Mouse (Mus musculus): ENCODE results near the gene Col12a1. TPM values are rescaled to one million over a fixed set of nuclear protein-coding genes. Genes with fewer than 3 reads are reported as not detected.
A peak's percentile ranks its signal among the peaks of the same experiment; 100 is the strongest.

Gene Col12a1
- polyA plus RNA-seq, 1 experiment from 2014 or later: 38.6 TPM

- H3K36me3 ChIP-seq (ENCODE audit: control insufficient read depth, insufficient read depth, low read length): no peaks in the 10 kb centered on the region
- H3K4me1 ChIP-seq (ENCODE audit: control insufficient read depth, insufficient read depth, low read length): peaks cover 34% of the 10 kb centered on the region
Measured at GRCm38 (mm10) chr9:79716909-79717835, 1.5 kb downstream of the Col12a1 start.

GRCm38 (mm10) chr9:79716496-79716895 lies 2.1 kb downstream of the Col12a1 start:
- no peak overlapping the region for H3K9ac ChIP-seq (ENCODE audit: low read depth, low read length)
- H3K4me3 ChIP-seq (ENCODE audit: low read length): peak overlapping the region; percentile 41; the same call in 1 of the 2 replicates
- 38% methylated on average over 5 of the region's 5 CpGs for WGBS

More at GRCm38 (mm10) chr9:79716909-79717835, 1.5 kb downstream of the Col12a1 start:
- Histone ChIP-seq H3K27ac (ENCODE audit: low read depth, low read length) (peak overlapping the region; percentile 57; the same call in 1 of the 2 replicates), H3K4me2 (replicated peaks; ENCODE audit: low read depth, low read length) (peak overlapping the region; percentile 56), H3K9ac (ENCODE audit: low read depth, low read length) (peak overlapping the region; percentile 47; the same call in 1 of the 2 replicates), H3K9me3 (ENCODE audit: control insufficient read depth, low read length) (no peaks in the 10 kb centered on the region; the same call in 1 of the 2 replicates), H3K27me3 (ENCODE audit: control insufficient read depth, insufficient read depth, low read length) (peaks cover 15% of the 10 kb centered on the region; the same call in 1 of the 2 replicates), H3K4me3 (ENCODE audit: low read length) (peak overlapping the region; percentile 41)
- no peak for ATAC-seq (ENCODE audit: low FRiP score, low TSS enrichment)
- WGBS: 8% methylated on average over 23 of the region's 23 CpGs

GRCm38 (mm10) chr9:79714471-79715045 lies 4.1 kb downstream of the Col12a1 start:
- 7% methylated on average over 16 of the region's 16 CpGs for WGBS
- peak overlapping the region; percentile 20; the same call in 1 of the 2 replicates for H3K9ac ChIP-seq (ENCODE audit: low read depth, low read length)
- H3K4me3 ChIP-seq (ENCODE audit: low read length): peak overlapping the region; percentile 24

More at GRCm38 (mm10) chr9:79716496-79716895, 2.1 kb downstream of the Col12a1 start:
- Histone ChIP-seq H3K27ac (ENCODE audit: low read depth, low read length) (no peak overlapping the region), H3K4me2 (replicated peaks; ENCODE audit: low read depth, low read length) (peak overlapping the region; percentile 56), H3K27me3 (ENCODE audit: control insufficient read depth, insufficient read depth, low read length) (peaks cover 15% of the 10 kb centered on the region; the same call in 1 of the 2 replicates), H3K9me3 (ENCODE audit: control insufficient read depth, low read length) (no peaks in the 10 kb centered on the region; the same call in 1 of the 2 replicates), H3K36me3 (ENCODE audit: control insufficient read depth, insufficient read depth, low read length) (no peaks in the 10 kb centered on the region), H3K4me1 (ENCODE audit: control insufficient read depth, insufficient read depth, low read length) (peaks cover 34% of the 10 kb centered on the region)
- ATAC-seq (ENCODE audit: low FRiP score, low TSS enrichment): no peak

GRCm38 (mm10) chr9:79689771-79690535 lies 28.7 kb downstream of the Col12a1 start:
- peaks cover 10% of the 10 kb centered on the region for H3K4me1 ChIP-seq (ENCODE audit: control insufficient read depth, insufficient read depth, low read length)
- 0 out of 2 replicates have a peak overlapping the region, but pooled peaks have one; percentile 30 for H3K27ac ChIP-seq (ENCODE audit: low read depth, low read length)
- H3K36me3 ChIP-seq (ENCODE audit: control insufficient read depth, insufficient read depth, low read length): no peaks in the 10 kb centered on the region
- no peaks in the 10 kb centered on the region for H3K9me3 ChIP-seq (ENCODE audit: control insufficient read depth, low read length)
- WGBS: 13% methylated on average over 11 of the region's 11 CpGs
- ATAC-seq (ENCODE audit: low FRiP score, low TSS enrichment): peak; percentile 97
- H3K9ac ChIP-seq (ENCODE audit: low read depth, low read length): no peak overlapping the region
- H3K27me3 ChIP-seq (ENCODE audit: control insufficient read depth, insufficient read depth, low read length): no peaks in the 10 kb centered on the region
- no peak overlapping the region for H3K4me3 ChIP-seq (ENCODE audit: low read length)
- H3K4me2 ChIP-seq (replicated peaks; ENCODE audit: low read depth, low read length): peak overlapping the region; percentile 12; the same call in 1 of the 2 replicates

More at GRCm38 (mm10) chr9:79714471-79715045, 4.1 kb downstream of the Col12a1 start:
- Histone ChIP-seq H3K4me1 (ENCODE audit: control insufficient read depth, insufficient read depth, low read length) (peaks cover 20% of the 10 kb centered on the region), H3K27me3 (ENCODE audit: control insufficient read depth, insufficient read depth, low read length) (peaks cover under 1% of the 10 kb centered on the region; the same call in 1 of the 2 replicates), H3K9me3 (ENCODE audit: control insufficient read depth, low read length) (no peaks in the 10 kb centered on the region), H3K27ac (ENCODE audit: low read depth, low read length) (no peak overlapping the region), H3K36me3 (ENCODE audit: control insufficient read depth, insufficient read depth, low read length) (no peaks in the 10 kb centered on the region), H3K4me2 (replicated peaks; ENCODE audit: low read depth, low read length) (peak overlapping the region; percentile 44)
- peak; percentile 56; the same call in 1 of the 2 replicates for ATAC-seq (ENCODE audit: low FRiP score, low TSS enrichment)

GRCm38 (mm10) chr9:79689342-79689741 lies 29.3 kb downstream of the Col12a1 start:
- ATAC-seq (ENCODE audit: low FRiP score, low TSS enrichment): peak; percentile 43; the same call in 1 of the 2 replicates
- Histone ChIP-seq H3K9me3 (ENCODE audit: control insufficient read depth, low read length) (no peaks in the 10 kb centered on the region), H3K4me2 (replicated peaks; ENCODE audit: low read depth, low read length) (peak overlapping the region; percentile 12; the same call in 1 of the 2 replicates), H3K36me3 (ENCODE audit: control insufficient read depth, insufficient read depth, low read length) (no peaks in the 10 kb centered on the region), H3K27ac (ENCODE audit: low read depth, low read length) (0 out of 2 replicates have a peak overlapping the region, but pooled peaks have one; percentile 30), H3K27me3 (ENCODE audit: control insufficient read depth, insufficient read depth, low read length) (no peaks in the 10 kb centered on the region), H3K9ac (ENCODE audit: low read depth, low read length) (no peak overlapping the region), H3K4me1 (ENCODE audit: control insufficient read depth, insufficient read depth, low read length) (peaks cover 10% of the 10 kb centered on the region), H3K4me3 (ENCODE audit: low read length) (no peak overlapping the region)
- WGBS: 28% methylated on average over 7 of the region's 7 CpGs

- peaks cover 10% of the 10 kb centered on the region for H3K4me1 ChIP-seq (ENCODE audit: control insufficient read depth, insufficient read depth, low read length)
- H3K4me3 ChIP-seq (ENCODE audit: low read length): no peak overlapping the region
- H3K9me3 ChIP-seq (ENCODE audit: control insufficient read depth, low read length): no peaks in the 10 kb centered on the region
- H3K9ac ChIP-seq (ENCODE audit: low read depth, low read length): no peak overlapping the region
- H3K36me3 ChIP-seq (ENCODE audit: control insufficient read depth, insufficient read depth, low read length): no peaks in the 10 kb centered on the region
- no peak overlapping the region for H3K27ac ChIP-seq (ENCODE audit: low read depth, low read length)
- no peaks in the 10 kb centered on the region for H3K27me3 ChIP-seq (ENCODE audit: control insufficient read depth, insufficient read depth, low read length)
- H3K4me2 ChIP-seq (replicated peaks; ENCODE audit: low read depth, low read length): no peak overlapping the region
- WGBS: 85% methylated on average over 3 of the region's 3 CpGs
- ATAC-seq (ENCODE audit: low FRiP score, low TSS enrichment): no peak
Measured at GRCm38 (mm10) chr9:79687227-79687626, 31.4 kb downstream of the Col12a1 start.

- Histone ChIP-seq H3K4me1 (ENCODE audit: control insufficient read depth, insufficient read depth, low read length) (peaks cover 10% of the 10 kb centered on the region), H3K9me3 (ENCODE audit: control insufficient read depth, low read length) (no peaks in the 10 kb centered on the region), H3K27ac (ENCODE audit: low read depth, low read length) (no peak overlapping the region), H3K36me3 (ENCODE audit: control insufficient read depth, insufficient read depth, low read length) (no peaks in the 10 kb centered on the region), H3K4me3 (ENCODE audit: low read length) (no peak overlapping the region), H3K27me3 (ENCODE audit: control insufficient read depth, insufficient read depth, low read length) (no peaks in the 10 kb centered on the region), H3K4me2 (replicated peaks; ENCODE audit: low read depth, low read length) (no peak overlapping the region), H3K9ac (ENCODE audit: low read depth, low read length) (no peak overlapping the region)
- no peak for ATAC-seq (ENCODE audit: low FRiP score, low TSS enrichment)
- 57% methylated on average over 1 of the region's 1 CpGs for WGBS
Measured at GRCm38 (mm10) chr9:79686049-79686448, 32.6 kb downstream of the Col12a1 start.

GRCm38 (mm10) chr9:79680453-79681240 lies 38.0 kb downstream of the Col12a1 start:
- H3K4me2 ChIP-seq (replicated peaks; ENCODE audit: low read depth, low read length): no peak overlapping the region
- WGBS: 62% methylated on average over 4 of the region's 4 CpGs

More at GRCm38 (mm10) chr9:79680453-79681240, 38.0 kb downstream of the Col12a1 start:
- ATAC-seq (ENCODE audit: low FRiP score, low TSS enrichment): no peak; the same call in 1 of the 2 replicates
- H3K4me3 ChIP-seq (ENCODE audit: low read length): no peak overlapping the region
- H3K27ac ChIP-seq (ENCODE audit: low read depth, low read length): no peak overlapping the region
- no peaks in the 10 kb centered on the region for H3K9me3 ChIP-seq (ENCODE audit: control insufficient read depth, low read length)
- H3K36me3 ChIP-seq (ENCODE audit: control insufficient read depth, insufficient read depth, low read length): no peaks in the 10 kb centered on the region
- H3K4me1 ChIP-seq (ENCODE audit: control insufficient read depth, insufficient read depth, low read length): no peaks in the 10 kb centered on the region
- no peak overlapping the region for H3K9ac ChIP-seq (ENCODE audit: low read depth, low read length)
- H3K27me3 ChIP-seq (ENCODE audit: control insufficient read depth, insufficient read depth, low read length): no peaks in the 10 kb centered on the region

Measured in kidney, embryonic 14.5 days (tissue).